Comparison of ENCODE assay signal across 8 mouse cellular contexts in genomic region chr2:75702588-75702976, GRCm38 (mm10). TPM values are rescaled to one million over a fixed set of nuclear protein-coding genes. Genes with fewer than 3 reads are reported as not detected.
A peak's percentile ranks its signal among the peaks of the same experiment; 100 is the strongest.
DNase-seq lines count a peak whose midpoint lies in the region; ATAC-seq and TF ChIP-seq lines count a peak whose summit lies in the region.

No protein-coding gene starts in this region.

- peak overlapping the region; percentile 99 for H3K27ac ChIP-seq in liver, adult 2 months (replicated peaks; ENCODE audit: insufficient read depth, low read depth, low read length)
- peak overlapping the region; percentile 68 for H3K27ac ChIP-seq in embryonic facial prominence, embryonic 11.5 days (replicated peaks; ENCODE audit: low read depth, low read length)
- peak overlapping the region; percentile 98; the same call in 1 of the 2 replicates for H3K27ac ChIP-seq in kidney, embryonic 14.5 days (ENCODE audit: low read depth, low read length)
- H3K27ac ChIP-seq in neural tube, embryonic 13.5 days (replicated peaks) = peak overlapping the region; percentile 82; the same call in 1 of the 2 replicates

- TF ChIP-seq CTCF in liver, adult 2 months (IDR thresholded peaks at IDR 0.05; ENCODE audit: low read depth, low read length) = no peak

- peak overlapping the region; percentile 64 for H3K4me2 ChIP-seq in embryonic facial prominence, embryonic 11.5 days (ENCODE audit: low read depth, low read length)
- H3K4me2 ChIP-seq in kidney, embryonic 14.5 days (replicated peaks; ENCODE audit: low read depth, low read length) = peak overlapping the region; percentile 70
- peak overlapping the region; percentile 81 for H3K4me2 ChIP-seq in neural tube, embryonic 13.5 days

- peak overlapping the region; percentile 70 for H3K9ac ChIP-seq in liver, adult 2 months (ENCODE audit: low read depth, low read length)
- peak overlapping the region; percentile 87 for H3K9ac ChIP-seq in embryonic facial prominence, embryonic 11.5 days (replicated peaks; ENCODE audit: low read length)
- peak overlapping the region; percentile 79 for H3K9ac ChIP-seq in kidney, embryonic 14.5 days (ENCODE audit: low read depth, low read length)
- H3K9ac ChIP-seq in neural tube, embryonic 13.5 days = peak overlapping the region; percentile 71; the same call in 1 of the 2 replicates

- peaks cover 34% of the 10 kb centered on the region; the same call in 1 of the 2 replicates for H3K79me2 ChIP-seq in liver, adult 2 months (ENCODE audit: control insufficient read depth, insufficient read depth, low read length)

- TF ChIP-seq POLR2A in liver, adult 2 months (IDR thresholded peaks at IDR 0.05; ENCODE audit: extremely low read depth, insufficient read depth, low read length) = no peak

- no peak for ATAC-seq in embryonic facial prominence, embryonic 11.5 days (replicated peaks; ENCODE audit: insufficient number of reproducible peaks, low FRiP score, low TSS enrichment, low read depth)
- ATAC-seq in kidney, embryonic 14.5 days (ENCODE audit: low FRiP score, low TSS enrichment) = no peak
- ATAC-seq in neural tube, embryonic 13.5 days (ENCODE audit: low read depth) = no peak

- no peak for DNase-seq in liver, adult 2 months (ENCODE audit: extremely low read depth, low read depth, low spot score)
- no peak for DNase-seq in liver
- DNase-seq in embryonic facial prominence, embryonic 11.5 days (ENCODE audit: low spot score) = peak; percentile 56
- no peak for DNase-seq in cerebellum, adult 11 months
- no peak for DNase-seq in thymus, postnatal 25 days
- DNase-seq in adrenal gland, postnatal 4 days (ENCODE audit: low spot score in 2 of 2) = no peak

- H3K9me3 ChIP-seq in embryonic facial prominence, embryonic 11.5 days (replicated peaks; ENCODE audit: control insufficient read depth, low read length) = no peaks in the 10 kb centered on the region
- no peaks in the 10 kb centered on the region for H3K9me3 ChIP-seq in kidney, embryonic 14.5 days (ENCODE audit: control insufficient read depth, low read length)
- H3K9me3 ChIP-seq in neural tube, embryonic 13.5 days = no peaks in the 10 kb centered on the region

- no peaks in the 10 kb centered on the region for H3K27me3 ChIP-seq in liver, adult 2 months (ENCODE audit: control insufficient read depth, insufficient read depth, low read length)
- H3K27me3 ChIP-seq in embryonic facial prominence, embryonic 11.5 days (ENCODE audit: control insufficient read depth, insufficient read depth, low read length) = no peaks in the 10 kb centered on the region
- H3K27me3 ChIP-seq in kidney, embryonic 14.5 days (ENCODE audit: control insufficient read depth, insufficient read depth, low read length) = no peaks in the 10 kb centered on the region
- H3K27me3 ChIP-seq in neural tube, embryonic 13.5 days = 0 out of 2 replicates have a peak, but pooled peaks cover 3% of the 10 kb centered on the region

- peak overlapping the region; percentile 96 for H3K4me3 ChIP-seq in liver, adult 2 months (ENCODE audit: insufficient read depth, low read depth, low read length)
- peak overlapping the region; percentile 75 for H3K4me3 ChIP-seq in embryonic facial prominence, embryonic 11.5 days (ENCODE audit: low read depth, low read length)
- H3K4me3 ChIP-seq in kidney, embryonic 14.5 days (ENCODE audit: low read length) = peak overlapping the region; percentile 63
- peak overlapping the region; percentile 52 for H3K4me3 ChIP-seq in neural tube, embryonic 13.5 days

- WGBS in liver, adult 2 months = 0% methylated on average over 5 of the region's 5 CpGs
- WGBS in embryonic facial prominence, embryonic 11.5 days = 23% methylated on average over 5 of the region's 5 CpGs
- WGBS in kidney, embryonic 14.5 days = 11% methylated on average over 5 of the region's 5 CpGs
- WGBS in neural tube, embryonic 13.5 days = 39% methylated on average over 5 of the region's 5 CpGs

- no peaks in the 10 kb centered on the region for H3K36me3 ChIP-seq in liver, adult 2 months (ENCODE audit: control insufficient read depth, insufficient read depth, low read length)
- H3K36me3 ChIP-seq in embryonic facial prominence, embryonic 11.5 days (replicated peaks; ENCODE audit: control insufficient read depth, insufficient read depth, low read depth, low read length) = no peaks in the 10 kb centered on the region
- no peaks in the 10 kb centered on the region; the same call in 1 of the 2 replicates for H3K36me3 ChIP-seq in kidney, embryonic 14.5 days (ENCODE audit: control insufficient read depth, insufficient read depth, low read length)
- H3K36me3 ChIP-seq in neural tube, embryonic 13.5 days = no peaks in the 10 kb centered on the region

- H3K4me1 ChIP-seq in liver, adult 2 months (ENCODE audit: control insufficient read depth, insufficient read depth, low read length) = peaks cover 40% of the 10 kb centered on the region
- no peaks in the 10 kb centered on the region for H3K4me1 ChIP-seq in embryonic facial prominence, embryonic 11.5 days (ENCODE audit: control insufficient read depth, insufficient read depth, low read length)
- peaks cover 33% of the 10 kb centered on the region for H3K4me1 ChIP-seq in kidney, embryonic 14.5 days (ENCODE audit: control insufficient read depth, insufficient read depth, low read length)
- H3K4me1 ChIP-seq in neural tube, embryonic 13.5 days (replicated peaks) = peaks cover 50% of the 10 kb centered on the region

RNA-seq across cellular contexts. Expression of gene Nfe2l2, which starts 1.9 kb away (rescaled TPM):
- 29.5 and 34.1 TPM in 2 replicates for total RNA-seq in liver, adult 2 months (2014; rRNA removed)
- polyA plus RNA-seq in liver, adult 2 months (2012; rRNA removed) = 35.9 and 40.1 TPM in 2 replicates
- 49.1 and 49.8 TPM in 2 replicates for polyA plus RNA-seq in embryonic facial prominence, embryonic 11.5 days (2014; fragmentation: Nextera tagmentation; extraction: Ambion mirVana)
- polyA plus RNA-seq in kidney, embryonic 14.5 days (2014; fragmentation: Nextera tagmentation; extraction: Ambion mirVana) = 57.1 and 67.6 TPM in 2 replicates
- 16.4 and 19.1 TPM in 2 replicates for polyA plus RNA-seq in neural tube, embryonic 13.5 days (2015; fragmentation: Nextera tagmentation; extraction: Ambion mirVana)
- 10 to 100 TPM; 71.3 to 80.4 TPM for total RNA-seq in adrenal gland, postnatal 4 days (2021)

RNA-seq across cellular contexts. Expression of gene Hnrnpa3, which starts 43.5 kb away (rescaled TPM):
- total RNA-seq in liver, adult 2 months (2014; rRNA removed) = 44.2 and 45.5 TPM in 2 replicates
- 13.9 and 14.1 TPM in 2 replicates for polyA plus RNA-seq in liver, adult 2 months (2012; rRNA removed)
- 335 and 356 TPM in 2 replicates for polyA plus RNA-seq in embryonic facial prominence, embryonic 11.5 days (2014; fragmentation: Nextera tagmentation; extraction: Ambion mirVana)
- 300 and 331 TPM in 2 replicates for polyA plus RNA-seq in kidney, embryonic 14.5 days (2014; fragmentation: Nextera tagmentation; extraction: Ambion mirVana)
- 219 and 224 TPM in 2 replicates for polyA plus RNA-seq in neural tube, embryonic 13.5 days (2015; fragmentation: Nextera tagmentation; extraction: Ambion mirVana)
- total RNA-seq in adrenal gland, postnatal 4 days (2021) = 100 to 1,000 TPM; 525 to 570 TPM

Comparison
In these comparisons a context has a peak if more than half of its experiments do, and no peak if none do; other contexts are left out.
1. RNA of gene Hnrnpa3, which starts 43.5 kb away (polyA plus RNA-seq): 335 to 356 TPM in embryonic facial prominence, embryonic 11.5 days, 300 to 331 TPM in kidney, embryonic 14.5 days and 219 to 224 TPM in neural tube, embryonic 13.5 days; 13.9 to 14.1 TPM in liver, adult 2 months; every median in the first group is over 10 times any median in the second.
2. Peak in every context shown above with its lines, with median percentiles within 50 percentile points of each other: H3K27ac ChIP-seq, H3K4me3 ChIP-seq, H3K9ac ChIP-seq and H3K4me2 ChIP-seq.